Mouse (Mus musculus): ENCODE results near the gene Elovl5. TPM values are rescaled to one million over a fixed set of nuclear protein-coding genes. Genes with fewer than 3 reads are reported as not detected.

Elovl5 gene
- polyA plus RNA-seq, 1 experiment, result 74.0 TPM

- Histone ChIP-seq H3K4me3 (ENCODE audit: control insufficient read depth, insufficient read depth, low read length) (no peak overlapping the region), H3K4me1 (replicated peaks; ENCODE audit: control insufficient read depth, insufficient read depth, low read length) (peaks cover 30% of the 10 kb centered on the region), H3K36me3 (ENCODE audit: control insufficient read depth, insufficient read depth, low read length) (no peaks in the 10 kb centered on the region), H3K27ac (ENCODE audit: control insufficient read depth, insufficient read depth, low read length) (no peak overlapping the region), H3K27me3 (ENCODE audit: control insufficient read depth, insufficient read depth, low read length) (no peaks in the 10 kb centered on the region)
- TF ChIP-seq POLR2A (IDR thresholded peaks at IDR 0.05; ENCODE audit: control insufficient read depth, extremely low read depth, insufficient read depth, low read length, poor library complexity) (no peak), CTCF (IDR thresholded peaks at IDR 0.05; ENCODE audit: borderline replicate concordance, control insufficient read depth, extremely low read depth, insufficient read depth, low read length, poor library complexity) (no peak)
- whole genome bisulfite sequencing, result 90% methylated on average over 5 of the region's 5 CpGs
- DNase-seq, result no peak
Measured at GRCm38 (mm10) chr9:77931740-77932139, 14.6 kb downstream of the Elovl5 start.

GRCm38 (mm10) chr9:77935818-77936611 lies 18.9 kb downstream of the Elovl5 start:
- 72% methylated on average over 10 of the region's 10 CpGs for WGBS
- TF ChIP-seq POLR2A (IDR thresholded peaks at IDR 0.05; ENCODE audit: control insufficient read depth, extremely low read depth, insufficient read depth, low read length, poor library complexity) (no peak), CTCF (IDR thresholded peaks at IDR 0.05; ENCODE audit: borderline replicate concordance, control insufficient read depth, extremely low read depth, insufficient read depth, low read length, poor library complexity) (no peak)
- no peaks in the 10 kb centered on the region for H3K27me3 ChIP-seq (ENCODE audit: control insufficient read depth, insufficient read depth, low read length)
- no peak for DNase-seq
- no peak overlapping the region for H3K4me3 ChIP-seq (ENCODE audit: control insufficient read depth, insufficient read depth, low read length)
- H3K36me3 ChIP-seq (ENCODE audit: control insufficient read depth, insufficient read depth, low read length), result no peaks in the 10 kb centered on the region
- no peak overlapping the region for H3K27ac ChIP-seq (ENCODE audit: control insufficient read depth, insufficient read depth, low read length)
- peaks cover 20% of the 10 kb centered on the region for H3K4me1 ChIP-seq (replicated peaks; ENCODE audit: control insufficient read depth, insufficient read depth, low read length)

DNA sequence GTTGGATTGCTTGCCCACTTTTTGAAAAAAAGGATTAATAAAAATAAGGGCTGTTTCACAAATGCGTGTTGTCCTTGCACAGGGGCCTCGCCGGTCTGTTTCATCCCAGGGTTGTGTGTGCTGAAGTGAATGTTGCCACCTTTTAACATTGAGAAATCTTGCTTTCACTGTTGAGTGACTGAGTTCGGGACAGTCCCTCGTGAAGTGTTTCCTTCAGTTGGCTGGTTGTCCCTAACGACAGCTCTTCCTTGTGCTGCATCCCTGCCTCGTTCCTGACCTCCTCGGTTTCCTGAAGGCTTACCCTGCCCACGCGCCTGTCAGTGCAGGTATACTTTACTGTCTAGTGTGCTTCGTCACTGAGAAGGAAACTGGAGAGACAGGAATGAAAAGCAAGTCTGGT lies 20.7 kb downstream of the Elovl5 start:
- no peak overlapping the region for H3K4me3 ChIP-seq (ENCODE audit: control insufficient read depth, insufficient read depth, low read length)
- H3K36me3 ChIP-seq (ENCODE audit: control insufficient read depth, insufficient read depth, low read length), result no peaks in the 10 kb centered on the region
- no peaks in the 10 kb centered on the region for H3K27me3 ChIP-seq (ENCODE audit: control insufficient read depth, insufficient read depth, low read length)
- no peak overlapping the region for H3K27ac ChIP-seq (ENCODE audit: control insufficient read depth, insufficient read depth, low read length)
- 84% methylated on average over 11 of the region's 11 CpGs for WGBS
- no peak for DNase-seq
- H3K4me1 ChIP-seq (replicated peaks; ENCODE audit: control insufficient read depth, insufficient read depth, low read length), result peaks cover 21% of the 10 kb centered on the region
- no peak for TF ChIP-seq CTCF (IDR thresholded peaks at IDR 0.05; ENCODE audit: borderline replicate concordance, control insufficient read depth, extremely low read depth, insufficient read depth, low read length, poor library complexity)
- no peak for TF ChIP-seq POLR2A (IDR thresholded peaks at IDR 0.05; ENCODE audit: control insufficient read depth, extremely low read depth, insufficient read depth, low read length, poor library complexity)

- Histone ChIP-seq H3K27me3 (ENCODE audit: control insufficient read depth, insufficient read depth, low read length) (no peaks in the 10 kb centered on the region), H3K4me1 (replicated peaks; ENCODE audit: control insufficient read depth, insufficient read depth, low read length) (peaks cover 21% of the 10 kb centered on the region), H3K4me3 (ENCODE audit: control insufficient read depth, insufficient read depth, low read length) (no peak overlapping the region), H3K36me3 (ENCODE audit: control insufficient read depth, insufficient read depth, low read length) (no peaks in the 10 kb centered on the region), H3K27ac (ENCODE audit: control insufficient read depth, insufficient read depth, low read length) (no peak overlapping the region)
- WGBS, result 53% methylated on average over 13 of the region's 13 CpGs
- DNase-seq, result no peak
- TF ChIP-seq POLR2A (IDR thresholded peaks at IDR 0.05; ENCODE audit: control insufficient read depth, extremely low read depth, insufficient read depth, low read length, poor library complexity) (no peak), CTCF (IDR thresholded peaks at IDR 0.05; ENCODE audit: borderline replicate concordance, control insufficient read depth, extremely low read depth, insufficient read depth, low read length, poor library complexity) (no peak)
Measured at GRCm38 (mm10) chr9:77938761-77939553, 21.8 kb downstream of the Elovl5 start.

DNA sequence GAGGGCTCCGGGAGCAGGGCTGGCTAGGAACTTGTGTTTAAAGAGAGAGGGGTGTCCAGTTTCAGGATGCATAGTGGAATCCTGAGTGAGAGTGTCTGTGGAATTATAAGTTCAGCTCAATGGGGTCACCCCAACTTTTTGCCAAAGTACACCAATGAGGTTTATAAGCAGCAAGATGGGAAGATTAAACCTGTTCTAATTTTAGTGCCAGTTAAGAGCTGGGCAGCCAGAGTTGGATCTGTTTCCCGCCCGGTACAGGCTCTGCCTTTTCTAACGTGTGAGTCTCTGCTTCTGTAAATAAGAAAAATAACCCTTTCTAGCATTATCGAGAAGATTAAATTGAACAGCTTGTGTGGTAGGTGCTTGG lies 22.4 kb downstream of the Elovl5 start:
- H3K36me3 ChIP-seq (ENCODE audit: control insufficient read depth, insufficient read depth, low read length), result no peaks in the 10 kb centered on the region
- H3K4me1 ChIP-seq (replicated peaks; ENCODE audit: control insufficient read depth, insufficient read depth, low read length), result peaks cover 21% of the 10 kb centered on the region
- 87% methylated on average over 5 of the region's 5 CpGs for WGBS
- no peak overlapping the region for H3K4me3 ChIP-seq (ENCODE audit: control insufficient read depth, insufficient read depth, low read length)
- no peak for DNase-seq
- no peaks in the 10 kb centered on the region for H3K27me3 ChIP-seq (ENCODE audit: control insufficient read depth, insufficient read depth, low read length)
- no peak overlapping the region for H3K27ac ChIP-seq (ENCODE audit: control insufficient read depth, insufficient read depth, low read length)
- TF ChIP-seq CTCF (IDR thresholded peaks at IDR 0.05; ENCODE audit: borderline replicate concordance, control insufficient read depth, extremely low read depth, insufficient read depth, low read length, poor library complexity) (no peak), POLR2A (IDR thresholded peaks at IDR 0.05; ENCODE audit: control insufficient read depth, extremely low read depth, insufficient read depth, low read length, poor library complexity) (no peak)

DNA sequence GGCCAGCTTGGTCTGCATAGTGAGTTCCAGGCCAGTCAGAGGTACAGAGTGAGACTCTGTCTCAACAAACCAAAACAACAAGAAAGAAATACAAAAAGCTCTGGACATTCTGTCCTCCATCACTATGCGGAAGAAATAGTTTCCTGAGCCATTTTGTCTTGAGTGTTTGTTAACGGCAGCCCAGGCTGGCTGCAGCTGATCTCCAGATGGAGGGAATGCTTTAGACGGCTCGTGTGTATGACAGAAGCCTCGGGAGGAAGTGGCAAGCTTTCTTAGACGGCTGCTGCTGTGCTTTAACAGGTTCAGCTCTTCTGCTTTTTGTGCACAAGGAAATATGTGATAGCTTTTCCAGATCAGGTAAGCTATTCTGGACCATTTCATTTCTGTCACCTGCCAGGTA lies 23.9 kb downstream of the Elovl5 start:
- Histone ChIP-seq H3K27ac (ENCODE audit: control insufficient read depth, insufficient read depth, low read length) (no peak overlapping the region), H3K4me1 (replicated peaks; ENCODE audit: control insufficient read depth, insufficient read depth, low read length) (peaks cover 21% of the 10 kb centered on the region), H3K36me3 (ENCODE audit: control insufficient read depth, insufficient read depth, low read length) (no peaks in the 10 kb centered on the region), H3K27me3 (ENCODE audit: control insufficient read depth, insufficient read depth, low read length) (no peaks in the 10 kb centered on the region), H3K4me3 (ENCODE audit: control insufficient read depth, insufficient read depth, low read length) (no peak overlapping the region)
- 15% methylated on average over 6 of the region's 6 CpGs for WGBS
- DNase-seq, result no peak
- TF ChIP-seq CTCF (IDR thresholded peaks at IDR 0.05; ENCODE audit: borderline replicate concordance, control insufficient read depth, extremely low read depth, insufficient read depth, low read length, poor library complexity) (no peak), POLR2A (IDR thresholded peaks at IDR 0.05; ENCODE audit: control insufficient read depth, extremely low read depth, insufficient read depth, low read length, poor library complexity) (no peak)

All from thymus, adult 2 months (tissue).